Mouse (Mus musculus) frontal cortex, postnatal 10 days (tissue): Measurements from ENCODE around the gene Usp48.
"Not testable (repeated sequence)": the region's sequence is repeated elsewhere in the genome, so short reads cannot be mapped to it uniquely, and the experiment has no call there.

Source experiments
- DNase-seq, 2 experiments: peaks; one replicate each; pipeline ENCODE4 v3.0.0; 2022; ENCODE audit warnings: low spot score in 2 of 2, mixed read lengths in 1 of 2

Gene Usp48

GRCm38 (mm10) chr4:137593601-137594495 is at the start of gene Usp48:
Gene Usp48, plus strand, starts transcription at chr4:137593755.
- peak; percentile 97 to 99 for DNase-seq

DNA sequence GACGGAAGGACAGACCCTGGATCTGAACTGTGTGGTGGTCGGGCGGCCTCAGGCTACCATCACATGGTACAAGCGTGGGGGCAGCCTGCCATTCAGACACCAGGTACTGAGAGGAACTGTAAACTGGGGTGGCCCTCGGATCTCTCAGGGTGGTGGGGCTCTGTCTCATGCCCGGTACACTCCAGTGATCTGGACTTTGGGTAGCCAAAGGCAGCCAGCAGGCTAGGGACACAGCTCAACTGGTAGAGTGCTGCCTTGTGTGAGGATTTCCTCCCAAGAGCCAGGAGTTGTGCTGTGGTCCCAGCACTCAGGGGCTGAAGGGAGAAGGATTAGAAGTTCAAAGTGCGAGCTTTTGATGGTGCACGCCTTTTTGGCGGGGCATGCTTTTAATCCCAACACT is 48.0 kb upstream of the Usp48 start:
- DNase-seq = no peak

DNA sequence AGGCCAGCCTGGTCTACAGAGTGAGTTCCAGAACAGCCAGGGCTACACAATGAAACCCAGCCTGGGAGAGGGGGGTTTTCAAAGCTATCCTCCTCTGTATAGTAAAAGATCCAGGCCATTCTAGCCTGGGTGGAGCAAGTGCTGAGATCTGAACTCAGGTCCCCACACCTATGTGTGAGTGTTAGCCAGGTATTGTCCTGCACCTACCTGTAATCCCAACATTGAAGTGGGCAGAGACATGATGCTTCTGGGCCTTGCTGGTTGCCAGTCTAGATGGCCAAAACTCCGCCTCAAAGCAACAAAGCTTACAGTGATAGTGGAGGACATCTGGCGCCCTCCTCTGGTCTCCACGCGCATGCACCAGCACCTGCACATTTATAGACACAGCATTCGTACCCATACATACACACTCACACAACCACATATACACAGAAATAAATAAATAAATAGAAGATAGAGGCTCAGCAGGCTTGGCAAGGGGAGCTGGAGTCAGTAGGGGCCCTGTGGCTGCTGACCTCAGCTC is 47.5 kb upstream of the Usp48 start:
- peak in 1 of 2 experiments; percentile 25 for DNase-seq

DNA sequence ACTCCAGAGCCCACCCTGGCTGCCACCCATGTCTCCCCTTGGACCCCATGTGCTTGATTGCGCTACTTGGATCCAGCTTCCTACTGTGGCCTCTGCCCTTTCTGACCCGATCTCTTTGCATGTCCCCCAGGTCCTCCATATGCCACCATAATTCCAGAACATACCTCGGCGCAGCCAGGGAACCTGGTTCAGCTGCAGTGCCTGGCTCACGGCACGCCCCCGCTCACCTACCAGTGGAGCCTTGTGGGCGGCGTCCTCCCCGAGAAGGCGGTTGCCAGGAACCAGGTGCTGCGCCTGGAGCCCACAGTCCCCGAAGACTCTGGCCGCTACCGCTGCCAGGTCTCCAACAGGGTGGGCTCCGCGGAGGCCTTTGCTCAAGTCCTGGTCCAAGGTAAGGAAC is 40.1 kb upstream of the Usp48 start:
- DNase-seq = no peak

DNA sequence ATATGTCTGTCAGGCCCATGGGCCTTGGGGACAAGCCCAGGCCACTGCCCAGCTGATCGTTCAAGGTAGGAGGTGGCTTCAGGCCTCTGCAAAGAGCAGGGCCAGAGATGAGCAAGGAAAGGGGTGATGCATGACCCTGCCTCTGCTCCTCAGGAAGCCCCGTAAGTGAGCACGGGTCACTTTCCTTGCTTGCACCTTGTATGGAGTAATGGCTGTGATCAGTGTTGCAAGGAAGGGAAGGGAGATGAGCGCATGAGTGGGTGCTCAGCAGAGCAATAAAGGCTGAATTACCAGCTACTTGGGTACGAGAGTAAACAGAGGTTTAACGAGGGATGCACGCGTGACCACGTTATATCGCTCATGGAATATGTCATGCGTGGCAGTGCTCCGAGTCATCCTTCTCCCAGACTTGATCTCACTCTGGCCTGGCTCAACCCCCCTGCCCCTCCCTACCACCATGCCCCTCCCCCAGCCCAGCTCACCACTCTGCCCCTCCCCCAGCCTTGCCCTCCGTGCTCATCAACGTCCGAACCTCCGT is 36.8 kb upstream of the Usp48 start:
- DNase-seq = no peak

GRCm38 (mm10) chr4:137569873-137570272 is 23.7 kb upstream of the Usp48 start:
- no peak for DNase-seq

DNA sequence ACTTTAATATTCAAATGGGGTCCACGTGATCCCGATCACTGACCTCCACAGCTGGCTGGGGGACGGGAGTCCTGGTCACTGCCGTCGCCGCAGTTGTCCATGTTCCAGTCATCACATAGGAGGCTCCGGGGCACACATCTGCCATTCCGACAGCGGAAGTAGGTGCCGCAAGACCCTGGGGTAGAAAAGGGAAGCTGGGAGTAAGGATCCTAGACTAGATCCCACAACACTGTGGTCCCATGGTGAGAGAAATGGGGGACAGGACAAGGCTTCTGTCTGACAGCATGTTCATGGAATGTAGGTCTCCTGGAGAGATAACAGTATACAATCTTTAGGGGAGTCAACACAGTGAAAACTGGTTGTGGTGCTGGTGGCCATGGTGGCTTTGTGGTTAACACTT is 19.1 kb upstream of the Usp48 start, which contains the start of gene Ldlrad2:
Gene Ldlrad2 (minus strand): TSS at position 101 of the 400 bp plus-strand sequence.
- no peak for DNase-seq

DNA sequence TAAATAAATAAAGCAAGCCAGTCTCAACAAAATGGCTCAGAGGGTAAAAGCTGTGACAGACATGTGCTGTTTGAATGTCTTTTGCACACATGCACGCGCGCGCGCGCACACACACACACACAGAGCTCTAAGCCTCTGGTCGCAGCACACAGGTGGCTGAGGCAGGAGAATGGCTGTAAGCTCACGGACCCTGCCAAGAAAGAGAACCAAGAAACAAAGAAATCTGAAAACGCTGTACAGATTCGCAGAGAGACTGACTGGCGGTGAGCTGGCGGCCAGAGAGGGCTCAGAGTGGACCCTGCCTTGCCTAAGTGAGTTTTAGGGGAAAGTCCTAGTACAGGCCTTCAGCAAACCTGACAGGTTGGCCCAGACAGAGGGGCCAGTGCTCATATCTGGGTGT is 16.1 kb upstream of the Usp48 start:
- DNase-seq = no peak

GRCm38 (mm10) chr4:137578181-137578845 is 15.2 kb upstream of the Usp48 start:
- DNase-seq = peak in 1 of 2 experiments; percentile 37

GRCm38 (mm10) chr4:137579789-137580188 is 13.8 kb upstream of the Usp48 start:
- DNase-seq = no peak

GRCm38 (mm10) chr4:137580299-137580698 is 13.3 kb upstream of the Usp48 start:
- DNase-seq = no peak

DNA sequence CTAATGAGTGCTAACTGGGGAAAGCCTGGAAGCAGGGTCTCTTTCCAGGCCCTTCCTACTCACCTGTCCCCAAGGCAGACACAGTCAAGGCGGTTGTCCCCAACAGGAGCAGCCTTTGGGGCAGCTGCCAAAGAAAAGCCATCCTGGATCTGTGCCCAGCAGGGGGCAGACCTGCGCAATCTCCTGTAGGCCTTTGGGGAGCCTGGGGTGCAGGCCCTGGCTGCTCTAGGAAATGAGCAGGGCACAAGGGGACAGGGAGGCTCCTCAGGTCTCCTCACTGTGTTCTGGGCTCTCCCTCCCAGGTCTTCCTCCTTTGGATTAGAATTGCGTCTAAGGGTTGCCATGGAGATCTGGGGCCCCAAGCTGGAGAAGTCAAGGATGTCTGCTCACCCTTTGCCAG is 11.7 kb upstream of the Usp48 start:
- no peak for DNase-seq

- not testable (repeated sequence) for DNase-seq
Measured at GRCm38 (mm10) chr4:137589095-137589494, 4.5 kb upstream of the Usp48 start.

- DNase-seq = no peak
Measured at GRCm38 (mm10) chr4:137589586-137589985, 4.0 kb upstream of the Usp48 start.

DNA sequence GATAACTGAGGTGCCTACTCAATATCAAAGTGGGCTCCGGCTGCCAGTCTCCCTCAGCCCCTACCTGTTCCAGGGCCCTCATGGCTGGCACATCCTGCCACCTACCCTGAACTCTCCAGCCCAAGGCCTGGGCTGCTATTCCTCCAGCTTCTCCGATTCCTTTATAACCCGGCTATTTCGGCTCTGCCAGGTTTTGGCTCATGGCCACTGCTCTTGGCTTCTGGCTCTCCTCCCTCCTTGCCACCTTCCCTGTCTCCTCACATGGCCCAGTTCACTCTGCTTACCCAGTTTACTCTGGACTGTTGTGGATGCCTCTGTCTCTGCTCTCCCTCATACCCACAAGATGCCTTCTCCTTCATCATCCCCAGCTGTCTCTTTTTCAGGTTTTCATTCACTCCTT is 2.6 kb upstream of the Usp48 start:
- DNase-seq = no peak

DNA sequence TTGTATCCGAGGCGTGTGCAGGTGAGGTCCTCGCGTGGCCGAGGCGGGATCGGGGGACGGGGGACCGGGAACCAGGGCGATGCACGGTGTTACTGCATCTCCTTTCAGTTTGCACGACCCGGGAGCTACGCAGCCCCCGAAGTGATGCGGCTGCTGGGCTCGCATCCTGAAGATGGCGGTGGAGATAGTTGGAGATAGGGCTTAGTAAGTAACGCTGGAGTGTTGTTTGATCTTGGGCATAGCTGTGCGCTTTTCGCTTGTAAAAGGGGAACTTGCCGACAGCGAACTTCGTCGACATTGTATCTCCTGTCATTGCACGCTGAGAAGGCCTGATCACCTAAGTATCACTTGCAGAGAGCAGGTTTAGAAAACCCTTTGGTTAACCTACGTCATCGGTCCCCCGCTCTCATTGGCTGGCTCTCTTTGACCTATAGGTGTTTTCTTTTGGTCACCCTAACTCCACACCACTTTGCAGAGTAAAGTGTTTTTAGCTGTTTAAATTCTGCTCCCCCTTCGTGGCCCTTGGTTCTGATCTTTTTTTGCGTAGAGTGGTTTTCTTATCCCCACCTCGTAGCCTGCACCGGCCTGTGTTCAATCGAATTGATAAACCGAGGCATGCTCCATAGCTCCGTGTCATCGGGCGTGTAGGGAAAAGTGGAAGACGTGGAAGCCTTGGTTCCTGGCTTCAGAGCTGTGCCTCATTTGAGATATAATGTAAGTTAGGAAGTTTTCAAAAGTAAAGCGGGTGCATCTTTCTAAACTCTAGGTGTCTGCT is 1.1 kb downstream of the Usp48 start:
- DNase-seq = peak in 1 of 2 experiments; percentile 29

DNA sequence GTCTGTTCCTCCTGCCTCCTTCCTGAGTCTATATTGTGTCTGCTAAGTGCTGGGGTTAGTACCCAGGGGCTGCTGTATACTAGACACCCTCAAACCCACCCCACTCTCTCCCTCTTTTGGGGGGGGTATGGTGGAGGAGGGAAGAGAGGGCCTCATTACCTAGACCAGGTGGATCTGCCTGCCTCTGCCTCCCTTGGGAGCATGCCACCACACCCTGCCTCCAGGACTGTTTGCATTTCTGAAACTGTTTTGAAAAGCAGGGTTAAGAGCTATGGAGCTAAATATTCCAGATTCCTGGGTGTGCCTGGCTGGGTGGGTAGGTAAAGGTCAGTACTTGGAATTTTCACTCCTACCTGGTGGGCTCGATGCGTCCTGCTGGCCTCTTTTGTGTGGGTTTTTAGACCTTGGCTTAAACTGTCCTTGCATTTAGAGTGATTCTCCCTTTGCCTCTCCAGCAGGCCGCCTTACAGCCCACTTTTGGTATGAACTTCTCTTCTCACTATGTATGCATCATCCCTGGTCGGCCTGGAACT is 3.6 kb downstream of the Usp48 start:
- DNase-seq = no peak

DNA sequence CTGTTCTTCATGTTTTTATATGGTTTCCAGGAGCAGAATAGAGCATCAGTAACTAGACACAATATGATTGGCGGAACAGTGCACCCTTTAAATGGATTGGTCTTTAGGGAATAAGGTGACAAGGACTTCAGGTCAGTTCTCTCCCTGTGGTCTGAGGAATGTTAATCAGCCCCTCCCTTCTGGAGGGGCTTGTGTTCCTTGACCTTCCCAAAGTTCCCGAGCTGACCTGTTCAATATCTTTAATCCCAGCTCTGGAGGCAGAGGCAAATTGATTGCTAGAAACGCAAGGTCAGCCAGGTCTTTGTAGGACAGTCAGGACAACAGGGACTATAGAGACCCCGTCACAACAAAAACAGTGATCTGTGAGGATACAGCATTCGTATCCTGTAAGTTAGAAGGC is 5.0 kb downstream of the Usp48 start:
- DNase-seq = no peak

DNA sequence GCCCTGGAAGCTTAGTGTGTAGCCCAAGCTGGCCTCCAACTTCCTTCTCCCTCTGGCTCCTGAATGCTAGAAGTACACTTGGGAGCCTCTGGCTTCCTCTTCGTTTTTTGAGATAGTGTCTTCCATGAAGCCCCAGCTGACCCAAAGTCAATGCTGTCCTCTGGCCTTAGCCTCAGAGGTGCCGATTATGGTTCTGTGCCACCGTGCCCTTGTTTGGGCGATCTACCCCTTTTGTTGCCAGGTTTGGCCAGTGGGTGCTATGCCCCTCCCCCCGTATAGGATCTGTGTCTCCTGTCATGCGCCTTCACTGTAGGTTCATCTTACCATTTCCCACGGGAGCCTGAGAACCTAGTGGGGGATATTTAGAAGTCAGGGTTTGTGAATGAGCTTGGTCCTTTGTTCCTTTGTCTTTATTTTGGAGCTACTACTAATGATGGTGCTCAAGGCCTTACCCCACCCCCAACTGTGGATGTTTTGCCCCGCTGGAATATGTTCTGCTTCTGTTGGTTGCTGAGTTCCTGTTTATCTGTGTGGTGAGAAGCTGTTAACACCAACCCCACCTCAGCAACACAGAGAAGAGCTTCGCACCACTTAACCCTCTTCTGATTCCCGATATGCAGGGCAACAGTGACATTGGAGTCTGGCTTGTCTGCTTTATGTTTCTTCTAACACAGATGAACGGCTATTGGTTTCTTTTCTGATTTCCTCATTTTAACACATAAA is 10.1 kb downstream of the Usp48 start:
- DNase-seq = no peak

- no peak for DNase-seq
Measured at GRCm38 (mm10) chr4:137607023-137607422, 13.5 kb downstream of the Usp48 start.

GRCm38 (mm10) chr4:137609281-137609680 is 15.7 kb downstream of the Usp48 start:
- DNase-seq = no peak
